Mouse (Mus musculus) ES-Bruce4 (cell line): ENCODE results near the gene Mvb12b.

Experiments used
- CTCF ChIP-seq: IDR thresholded peaks from one replicate; pipeline ENCODE4 v1.8.1; 2011; ENCODE audit warnings: low read depth, low read length
- POLR2A ChIP-seq: IDR thresholded peaks from one replicate; pipeline ENCODE4 v1.8.1; 2011; ENCODE audit warnings: low read length; ENCODE audit not compliant: insufficient read depth

- no peak for TF ChIP-seq CTCF
- TF ChIP-seq POLR2A, result no peak
Measured at GRCm38 (mm10) chr2:33718561-33718960, 169.2 kb downstream of the Mvb12b start.
